Mouse (Mus musculus) testis, postnatal 10 days (tissue): Measurements from ENCODE around the gene Gmfg.
A peak's percentile ranks its signal among the peaks of the same experiment; 100 is the strongest.

Source experiments
- DNase-seq: peaks from one replicate; pipeline ENCODE4 v3.0.0; 2021; ENCODE audit warnings: low spot score

The Gmfg gene

DNA sequence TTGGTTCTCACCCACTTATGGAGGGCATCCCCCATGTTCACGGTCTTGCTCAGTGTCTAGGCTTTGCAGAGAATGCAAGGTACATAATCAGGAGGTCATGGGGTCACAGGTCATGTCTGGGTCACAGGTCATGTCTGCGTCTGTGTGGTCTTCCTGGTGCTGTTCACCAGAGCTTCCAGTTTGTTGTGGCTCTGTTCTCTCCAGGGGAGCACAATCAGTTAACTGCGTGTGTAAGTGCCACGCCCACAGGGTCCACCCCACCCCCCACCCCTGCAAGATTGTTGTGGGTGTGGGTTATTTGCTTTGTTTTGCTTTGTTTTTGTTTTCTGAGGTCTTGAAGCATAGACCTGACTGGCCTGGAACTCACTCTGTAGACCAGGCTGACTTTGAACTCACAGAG lies 46.9 kb downstream of the Gmfg start:
- DNase-seq = no peak

DNA sequence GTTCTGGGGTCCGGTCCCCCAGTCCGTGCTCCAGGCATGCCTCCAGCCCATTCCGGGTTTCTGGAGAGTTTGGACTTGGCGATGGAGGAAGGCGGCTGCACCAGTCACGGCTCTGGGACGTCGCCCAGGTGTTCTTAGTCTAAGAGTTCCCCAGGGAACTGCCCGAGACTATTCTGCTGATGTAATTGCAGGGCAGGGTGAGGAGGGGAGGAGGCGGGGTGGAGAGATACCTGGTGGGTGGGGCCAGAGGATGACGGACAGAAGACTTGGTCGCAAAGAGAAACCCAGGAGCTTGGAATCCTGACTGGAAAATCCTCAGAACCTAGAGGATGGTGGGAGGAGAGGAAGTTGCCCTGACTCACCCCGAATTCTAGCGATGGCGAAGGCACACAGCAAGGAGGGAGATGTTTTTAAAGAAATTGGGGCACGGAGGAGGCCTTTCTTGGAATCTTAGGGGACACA lies 50.8 kb downstream of the Gmfg start:
- no peak for DNase-seq

DNA sequence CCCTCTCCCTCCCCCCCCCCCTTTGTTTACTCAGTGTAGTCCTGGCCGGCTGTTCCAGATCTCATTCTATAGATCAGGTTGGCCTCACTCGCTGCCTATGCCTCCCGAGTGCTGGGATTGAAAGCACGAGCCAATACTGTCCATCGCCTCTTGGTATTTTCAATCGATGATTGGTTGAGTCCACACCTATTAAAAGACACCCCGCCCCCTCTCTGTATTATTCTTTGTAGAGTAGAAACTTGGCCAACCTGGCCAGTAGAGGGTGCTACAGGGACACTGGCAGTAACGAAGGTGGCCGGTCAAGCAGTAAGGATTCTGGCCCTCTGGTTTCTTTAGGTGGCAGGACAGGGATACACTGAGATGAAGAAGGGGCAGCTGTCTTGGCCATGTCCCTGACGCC lies 53.2 kb downstream of the Gmfg start:
- DNase-seq = peak; percentile 59

- DNase-seq = no peak
These were observed 53.7 kb downstream of the Gmfg start for GRCm38 (mm10) chr7:28490903-28491302.

DNA sequence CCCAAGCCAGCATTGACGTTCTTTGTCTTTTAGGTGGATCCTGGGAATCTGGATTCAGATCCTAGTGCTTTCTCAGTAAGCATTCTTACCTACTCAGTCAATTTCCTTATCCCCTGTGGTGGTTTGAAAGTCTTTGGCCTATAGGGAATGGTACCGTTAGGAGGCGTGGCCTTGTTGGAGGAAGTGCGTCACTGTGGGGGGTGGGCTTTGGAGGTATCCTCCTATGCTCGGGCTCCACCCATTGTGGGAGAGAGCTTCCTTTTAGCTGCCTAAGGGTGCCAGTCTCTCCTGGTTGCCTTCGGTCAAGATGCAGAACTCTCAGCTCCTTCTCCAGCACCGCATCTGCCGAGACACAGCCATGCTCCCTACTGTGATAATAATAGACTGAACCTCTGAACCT lies 55.1 kb downstream of the Gmfg start:
- DNase-seq = no peak

DNA sequence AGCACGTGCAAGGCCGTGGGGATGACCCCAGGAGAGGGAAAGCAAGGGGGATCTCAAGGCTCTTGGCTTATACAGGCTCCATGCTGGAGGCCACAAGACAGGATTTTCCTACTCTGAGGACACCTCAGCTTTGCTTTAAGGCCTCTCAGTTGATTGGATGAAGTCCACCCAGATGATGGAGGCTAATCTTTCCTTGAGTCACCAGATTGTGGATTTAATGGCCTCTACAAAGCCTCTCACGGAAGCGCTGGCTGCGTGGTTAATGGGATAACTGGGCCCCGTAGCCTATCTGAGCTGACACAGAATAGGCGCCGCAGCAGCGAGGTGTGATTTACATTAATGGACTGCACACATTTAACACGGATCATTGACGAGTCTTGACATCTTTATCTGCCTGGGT lies 58.2 kb downstream of the Gmfg start:
- no peak for DNase-seq
